Mouse (Mus musculus): Measurements from ENCODE around the gene Plekhb2. TPM values are rescaled to one million over a fixed set of nuclear protein-coding genes. Genes with fewer than 3 reads are reported as not detected.

Plekhb2 gene
- polyA plus RNA-seq, 1 experiment from 2014 or later, result 60.8 TPM

- peaks cover 58% of the 10 kb centered on the region for H3K36me3 ChIP-seq
- no peak overlapping the region for H3K4me2 ChIP-seq
- no peak overlapping the region for H3K4me3 ChIP-seq
- WGBS, result 83% methylated on average over 6 of the region's 6 CpGs
- no peak for ATAC-seq (replicated peaks; ENCODE audit: insufficient number of reproducible peaks, insufficient read depth, low FRiP score, low read depth)
- no peaks in the 10 kb centered on the region for H3K9me3 ChIP-seq (replicated peaks)
- H3K27me3 ChIP-seq, result no peaks in the 10 kb centered on the region
- H3K4me1 ChIP-seq (replicated peaks), result peaks cover 7% of the 10 kb centered on the region; the same call in 1 of the 2 replicates
- no peak overlapping the region for H3K9ac ChIP-seq
- H3K27ac ChIP-seq, result no peak overlapping the region
Observed at GRCm38 (mm10) chr1:34819225-34819910, 30.4 kb upstream of the Plekhb2 start.

- no peaks in the 10 kb centered on the region for H3K27me3 ChIP-seq
- no peaks in the 10 kb centered on the region for H3K9me3 ChIP-seq (replicated peaks)
- no peak for ATAC-seq (replicated peaks; ENCODE audit: insufficient number of reproducible peaks, insufficient read depth, low FRiP score, low read depth)
- no peak overlapping the region for H3K9ac ChIP-seq
- H3K4me2 ChIP-seq, result no peak overlapping the region
- WGBS, result 96% methylated on average over 2 of the region's 2 CpGs
- peaks cover 7% of the 10 kb centered on the region; the same call in 1 of the 2 replicates for H3K4me1 ChIP-seq (replicated peaks)
- peaks cover 43% of the 10 kb centered on the region for H3K36me3 ChIP-seq
- no peak overlapping the region for H3K27ac ChIP-seq
- no peak overlapping the region for H3K4me3 ChIP-seq
Observed at GRCm38 (mm10) chr1:34821411-34821810, 28.4 kb upstream of the Plekhb2 start.

DNA sequence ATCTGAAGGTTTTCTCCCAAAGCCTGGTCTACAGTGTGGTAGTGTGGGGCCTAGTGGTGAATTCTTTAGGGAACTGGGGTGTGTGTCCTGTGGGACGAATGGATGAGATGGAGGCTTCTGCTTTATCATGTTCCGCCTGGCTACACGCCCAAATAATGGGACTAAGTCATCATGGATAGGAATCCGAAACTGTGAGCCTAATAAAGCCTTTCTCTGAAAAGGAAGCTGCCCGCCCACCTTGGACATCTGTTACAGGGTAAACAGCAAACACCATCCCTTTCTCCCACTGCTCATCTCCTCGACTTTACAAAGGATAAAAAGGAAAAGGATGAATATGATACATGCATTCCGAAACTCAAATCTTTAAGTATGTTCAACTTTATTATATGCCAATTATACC lies 27.8 kb upstream of the Plekhb2 start:
- WGBS, result 92% methylated on average over 7 of the region's 7 CpGs
- H3K4me1 ChIP-seq (replicated peaks), result peaks cover 7% of the 10 kb centered on the region; the same call in 1 of the 2 replicates
- no peaks in the 10 kb centered on the region for H3K27me3 ChIP-seq
- no peak overlapping the region for H3K27ac ChIP-seq
- H3K9ac ChIP-seq, result no peak overlapping the region
- no peak overlapping the region for H3K4me3 ChIP-seq
- no peaks in the 10 kb centered on the region for H3K9me3 ChIP-seq (replicated peaks)
- no peak for ATAC-seq (replicated peaks; ENCODE audit: insufficient number of reproducible peaks, insufficient read depth, low FRiP score, low read depth)
- H3K4me2 ChIP-seq, result no peak overlapping the region
- peaks cover 37% of the 10 kb centered on the region for H3K36me3 ChIP-seq

- 95% methylated on average over 7 of the region's 7 CpGs for WGBS
- no peak overlapping the region for H3K27ac ChIP-seq
- H3K36me3 ChIP-seq, result peaks cover 37% of the 10 kb centered on the region
Observed at GRCm38 (mm10) chr1:34822746-34823145, 27.0 kb upstream of the Plekhb2 start.

GRCm38 (mm10) chr1:34823353-34823752 lies 26.4 kb upstream of the Plekhb2 start:
- H3K27me3 ChIP-seq, result no peaks in the 10 kb centered on the region
- no peak overlapping the region for H3K4me2 ChIP-seq
- 80% methylated on average over 6 of the region's 6 CpGs for WGBS
- H3K27ac ChIP-seq, result no peak overlapping the region
- no peak overlapping the region for H3K4me3 ChIP-seq
- no peak overlapping the region for H3K9ac ChIP-seq
- H3K4me1 ChIP-seq (replicated peaks), result peaks cover 7% of the 10 kb centered on the region; the same call in 1 of the 2 replicates
- peaks cover 37% of the 10 kb centered on the region for H3K36me3 ChIP-seq
- H3K9me3 ChIP-seq (replicated peaks), result no peaks in the 10 kb centered on the region
- ATAC-seq (replicated peaks; ENCODE audit: insufficient number of reproducible peaks, insufficient read depth, low FRiP score, low read depth), result no peak

More at GRCm38 (mm10) chr1:34822746-34823145, 27.0 kb upstream of the Plekhb2 start:
- Histone ChIP-seq H3K4me1 (replicated peaks) (peaks cover 7% of the 10 kb centered on the region; the same call in 1 of the 2 replicates), H3K27me3 (no peaks in the 10 kb centered on the region), H3K9me3 (replicated peaks) (no peaks in the 10 kb centered on the region), H3K4me2 (no peak overlapping the region), H3K9ac (no peak overlapping the region), H3K4me3 (no peak overlapping the region)
- no peak for ATAC-seq (replicated peaks; ENCODE audit: insufficient number of reproducible peaks, insufficient read depth, low FRiP score, low read depth)

DNA sequence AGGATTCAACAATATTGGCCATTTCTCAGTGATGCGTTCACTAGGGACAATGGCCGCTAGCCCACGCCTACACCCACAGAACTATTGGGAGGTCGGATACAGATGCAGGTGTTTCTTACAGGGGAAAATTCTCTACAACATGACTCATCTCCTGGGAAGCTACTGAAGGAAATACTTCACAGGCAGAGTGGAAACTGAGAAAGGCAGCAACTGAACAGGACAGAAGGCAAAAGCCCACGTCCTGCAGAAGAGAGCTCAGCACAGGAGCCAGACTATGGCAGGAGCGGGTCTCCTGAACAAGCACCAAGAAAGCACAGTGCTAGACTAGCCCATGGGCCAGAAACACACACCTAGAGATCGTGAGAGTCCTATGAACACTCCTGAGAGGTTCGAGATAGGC lies 25.6 kb upstream of the Plekhb2 start:
- Histone ChIP-seq H3K4me3 (no peak overlapping the region), H3K27me3 (no peaks in the 10 kb centered on the region), H3K4me1 (replicated peaks) (peaks cover 13% of the 10 kb centered on the region; the same call in 1 of the 2 replicates), H3K4me2 (no peak overlapping the region), H3K36me3 (peaks cover 34% of the 10 kb centered on the region), H3K9me3 (replicated peaks) (no peaks in the 10 kb centered on the region), H3K27ac (no peak overlapping the region), H3K9ac (no peak overlapping the region)
- WGBS, result 81% methylated on average over 8 of the region's 8 CpGs
- ATAC-seq (replicated peaks; ENCODE audit: insufficient number of reproducible peaks, insufficient read depth, low FRiP score, low read depth), result no peak

GRCm38 (mm10) chr1:34825909-34826308 lies 23.9 kb upstream of the Plekhb2 start:
- Histone ChIP-seq H3K27me3 (no peaks in the 10 kb centered on the region), H3K4me3 (no peak overlapping the region), H3K36me3 (peaks cover 28% of the 10 kb centered on the region), H3K4me2 (no peak overlapping the region), H3K9ac (no peak overlapping the region), H3K27ac (no peak overlapping the region), H3K9me3 (replicated peaks) (no peaks in the 10 kb centered on the region), H3K4me1 (replicated peaks) (0 out of 2 replicates have a peak, but pooled peaks cover 11% of the 10 kb centered on the region)
- 78% methylated on average over 9 of the region's 9 CpGs for WGBS
- no peak for ATAC-seq (replicated peaks; ENCODE audit: insufficient number of reproducible peaks, insufficient read depth, low FRiP score, low read depth)

DNA sequence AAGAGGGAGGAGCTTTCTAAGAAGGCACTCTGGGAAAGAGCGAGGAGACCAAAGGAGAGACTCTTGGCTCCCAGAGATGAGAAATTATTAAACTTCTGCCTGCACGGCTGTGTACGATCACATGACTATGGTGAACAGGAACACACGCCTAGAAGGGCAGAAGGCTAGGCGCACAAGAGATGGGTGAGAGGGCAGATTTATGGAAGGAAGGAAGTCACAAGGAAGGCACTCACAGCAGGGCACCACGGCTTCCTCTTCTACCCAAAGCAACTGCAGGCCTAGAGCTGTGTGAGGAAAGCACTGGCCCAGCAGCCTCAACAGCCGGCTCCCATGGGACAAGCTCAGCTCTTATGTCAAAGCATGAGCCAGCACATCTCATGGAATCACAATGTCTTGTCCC lies 21.9 kb upstream of the Plekhb2 start:
- H3K9ac ChIP-seq, result no peak overlapping the region
- no peak overlapping the region for H3K4me2 ChIP-seq
- WGBS, result 77% methylated on average over 7 of the region's 7 CpGs
- H3K9me3 ChIP-seq (replicated peaks), result no peaks in the 10 kb centered on the region
- no peak overlapping the region for H3K4me3 ChIP-seq
- no peak for ATAC-seq (replicated peaks; ENCODE audit: insufficient number of reproducible peaks, insufficient read depth, low FRiP score, low read depth)
- H3K36me3 ChIP-seq, result peaks cover 18% of the 10 kb centered on the region
- H3K27me3 ChIP-seq, result no peaks in the 10 kb centered on the region
- no peak overlapping the region for H3K27ac ChIP-seq
- H3K4me1 ChIP-seq (replicated peaks), result peaks cover 21% of the 10 kb centered on the region

DNA sequence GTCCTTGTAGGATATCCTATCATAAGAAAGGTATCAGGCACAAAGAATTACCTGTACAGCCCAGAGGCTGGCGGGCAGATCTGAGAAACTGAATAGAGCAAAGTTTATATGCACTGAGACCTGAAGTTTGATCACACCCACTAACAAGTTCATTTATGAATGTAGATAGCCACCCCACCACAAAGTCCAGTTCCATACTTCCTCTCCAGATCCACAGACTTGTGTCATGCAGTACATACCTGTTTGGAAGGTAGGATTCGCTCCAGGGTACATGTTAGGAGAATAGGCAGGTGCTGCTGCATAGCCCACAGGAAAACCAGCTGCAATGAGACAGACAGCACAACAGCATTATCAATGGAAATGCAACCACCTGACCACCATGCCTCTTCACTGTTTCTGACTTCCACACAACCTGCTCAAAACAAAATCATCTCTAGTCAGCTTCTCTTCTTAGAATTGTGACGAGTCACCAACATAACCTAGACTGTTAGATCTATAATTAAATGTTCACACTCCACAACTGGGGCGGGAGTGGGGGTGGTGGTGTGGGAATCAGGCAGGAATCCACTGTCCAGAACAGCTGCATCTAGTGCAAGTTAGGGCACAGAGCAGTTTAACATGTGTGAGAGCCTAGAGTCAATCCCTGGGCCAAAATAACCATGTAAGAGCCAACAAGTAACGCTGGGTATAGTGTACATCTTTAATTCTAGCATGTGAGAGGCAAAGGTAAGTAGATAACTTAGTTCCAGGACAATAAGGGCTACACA lies 21.1 kb upstream of the Plekhb2 start:
- Histone ChIP-seq H3K27me3 (no peaks in the 10 kb centered on the region), H3K9me3 (replicated peaks) (no peaks in the 10 kb centered on the region), H3K27ac (no peak overlapping the region), H3K4me1 (replicated peaks) (peaks cover 26% of the 10 kb centered on the region), H3K4me2 (no peak overlapping the region), H3K9ac (no peak overlapping the region), H3K36me3 (peaks cover 18% of the 10 kb centered on the region), H3K4me3 (no peak overlapping the region)
- no peak for ATAC-seq (replicated peaks; ENCODE audit: insufficient number of reproducible peaks, insufficient read depth, low FRiP score, low read depth)
- 80% methylated on average over 5 of the region's 5 CpGs for WGBS

DNA sequence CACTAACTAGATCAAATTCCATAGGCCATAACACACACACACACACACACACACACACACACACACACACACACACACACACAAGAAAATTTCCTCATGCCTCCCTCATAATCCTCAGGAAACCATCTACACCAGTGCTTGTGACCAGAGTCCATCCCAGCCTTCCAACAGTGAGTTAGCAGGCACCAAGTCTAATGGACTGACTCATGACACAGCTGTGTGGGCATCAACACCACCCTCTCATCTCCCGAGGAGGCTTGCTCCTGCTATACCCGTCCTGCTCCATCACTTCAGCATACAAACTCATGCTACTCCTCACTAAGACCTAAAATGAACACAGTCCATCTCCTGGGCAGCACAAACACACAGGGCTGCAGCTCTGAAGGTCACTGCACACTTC lies 18.8 kb upstream of the Plekhb2 start:
- Histone ChIP-seq H3K9me3 (replicated peaks) (no peaks in the 10 kb centered on the region), H3K9ac (no peak overlapping the region), H3K4me3 (no peak overlapping the region), H3K36me3 (peaks cover 20% of the 10 kb centered on the region), H3K4me2 (no peak overlapping the region), H3K27ac (no peak overlapping the region), H3K4me1 (replicated peaks) (peaks cover 26% of the 10 kb centered on the region), H3K27me3 (no peaks in the 10 kb centered on the region)
- ATAC-seq (replicated peaks; ENCODE audit: insufficient number of reproducible peaks, insufficient read depth, low FRiP score, low read depth), result no peak
- 48% methylated on average over 2 of the region's 2 CpGs for WGBS

DNA sequence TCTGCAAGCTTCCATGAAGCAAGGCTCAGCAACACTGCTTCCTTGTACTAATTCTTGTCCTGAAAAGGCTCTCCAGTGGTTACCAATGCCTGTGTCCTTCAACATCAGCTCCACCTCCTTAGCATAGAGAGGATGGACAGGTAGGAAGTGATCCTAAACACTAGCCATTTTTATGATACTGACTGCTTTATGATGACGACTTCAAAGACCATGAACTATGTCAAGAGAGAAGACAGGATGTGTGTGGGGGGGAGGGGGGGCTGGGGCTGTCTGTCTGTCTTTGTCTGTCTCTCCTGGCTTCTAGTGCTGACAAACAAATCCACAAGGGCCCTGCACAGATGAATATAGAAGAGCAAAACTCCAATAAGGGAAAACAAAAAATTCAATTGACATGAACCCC lies 18.4 kb upstream of the Plekhb2 start:
- peaks cover 26% of the 10 kb centered on the region for H3K4me1 ChIP-seq (replicated peaks)
- 48% methylated on average over 1 of the region's 1 CpGs for WGBS
- no peaks in the 10 kb centered on the region for H3K9me3 ChIP-seq (replicated peaks)
- H3K27me3 ChIP-seq, result no peaks in the 10 kb centered on the region
- ATAC-seq (replicated peaks; ENCODE audit: insufficient number of reproducible peaks, insufficient read depth, low FRiP score, low read depth), result no peak
- peaks cover 24% of the 10 kb centered on the region for H3K36me3 ChIP-seq
- H3K4me3 ChIP-seq, result no peak overlapping the region
- H3K4me2 ChIP-seq, result no peak overlapping the region
- no peak overlapping the region for H3K9ac ChIP-seq
- no peak overlapping the region for H3K27ac ChIP-seq

All from heart, embryonic 15.5 days (tissue).